Comparison of ENCODE assay signal across 13 mouse cellular contexts in the genomic region with DNA sequence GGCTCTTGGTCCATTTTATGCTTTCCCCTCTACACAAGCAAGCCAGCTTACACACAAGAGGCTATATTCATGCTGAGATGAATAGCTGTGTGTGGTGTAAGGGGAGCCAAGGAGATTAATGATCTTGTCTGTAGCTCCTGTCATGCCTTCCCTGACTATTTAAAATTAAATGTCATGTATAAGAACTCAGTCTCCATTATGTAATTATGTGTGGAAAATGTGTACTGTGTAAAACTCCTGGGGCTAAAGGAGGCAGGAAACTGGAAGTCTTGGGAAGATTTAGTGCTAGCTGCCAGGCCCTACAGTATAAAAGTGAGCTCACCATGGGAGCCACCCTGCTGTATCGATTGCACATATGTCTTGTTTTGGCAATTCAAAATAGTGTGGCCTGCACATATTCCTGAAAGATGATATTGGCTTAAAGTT.
A peak's percentile ranks its signal among the peaks of the same experiment; 100 is the strongest.
DNase-seq lines count a peak whose midpoint lies in the region; ATAC-seq lines count a peak whose summit lies in the region.
"Had no signal": no experiment of that assay in that cellular context is flagged by ENCODE, and none has a peak within 500 bp of the region (broad histone marks: within the 10 kb centered on the region; RNA-seq: fewer than 3 reads in every experiment).

No protein-coding gene starts in this region.

- no peak for DNase-seq in embryonic facial prominence, embryonic 11.5 days (ENCODE audit: low spot score)
- no peak for DNase-seq in embryonic facial prominence, embryonic 10.5 days (ENCODE audit: low spot score)
- DNase-seq in midbrain, embryonic 14.5 days: peak; percentile 14
- DNase-seq in midbrain, embryonic 10.5 days (ENCODE audit: low spot score): no peak
- DNase-seq in yolk sac, embryonic 10.5 days (ENCODE audit: low spot score): no peak
- DNase-seq in right cerebral cortex, postnatal 36 days (ENCODE audit: low spot score in 2 of 2): no peak
- DNase-seq: adrenal gland, postnatal 10 days; kidney, postnatal 10 days; lung, postnatal 10 days had no signal

- H3K36me3 ChIP-seq in embryonic facial prominence, embryonic 11.5 days (replicated peaks; ENCODE audit: control insufficient read depth, insufficient read depth, low read depth, low read length): no peaks in the 10 kb centered on the region
- no peaks in the 10 kb centered on the region for H3K36me3 ChIP-seq in embryonic facial prominence, embryonic 10.5 days (replicated peaks)
- H3K36me3 ChIP-seq in midbrain, embryonic 14.5 days (ENCODE audit: control insufficient read depth, insufficient read depth, low read length): no peaks in the 10 kb centered on the region
- H3K36me3 ChIP-seq in midbrain, embryonic 10.5 days: no peaks in the 10 kb centered on the region
- H3K36me3 ChIP-seq in limb, embryonic 12.5 days: no peaks in the 10 kb centered on the region
- H3K36me3 ChIP-seq in neural tube, embryonic 15.5 days: no peaks in the 10 kb centered on the region
- H3K36me3 ChIP-seq: forebrain, embryonic 12.5 days; liver, embryonic 12.5 days had no signal

- H3K4me3 ChIP-seq in embryonic facial prominence, embryonic 11.5 days (ENCODE audit: low read depth, low read length): no peak overlapping the region
- H3K4me3 ChIP-seq in embryonic facial prominence, embryonic 10.5 days: no peak overlapping the region
- H3K4me3 ChIP-seq in midbrain, embryonic 14.5 days (replicated peaks; ENCODE audit: low read depth, low read length): no peak overlapping the region
- no peak overlapping the region for H3K4me3 ChIP-seq in midbrain, embryonic 10.5 days
- no peak overlapping the region for H3K4me3 ChIP-seq in limb, embryonic 12.5 days (replicated peaks)
- no peak overlapping the region for H3K4me3 ChIP-seq in neural tube, embryonic 15.5 days (replicated peaks)
- H3K4me3 ChIP-seq: forebrain, embryonic 12.5 days; liver, embryonic 12.5 days had no signal

- H3K9ac ChIP-seq in embryonic facial prominence, embryonic 11.5 days (replicated peaks; ENCODE audit: low read length): no peak overlapping the region
- no peak overlapping the region for H3K9ac ChIP-seq in midbrain, embryonic 14.5 days (replicated peaks; ENCODE audit: low read length)
- no peak overlapping the region for H3K9ac ChIP-seq in limb, embryonic 12.5 days (replicated peaks)
- H3K9ac ChIP-seq in neural tube, embryonic 15.5 days (replicated peaks): no peak overlapping the region
- H3K9ac ChIP-seq: forebrain, embryonic 12.5 days; liver, embryonic 12.5 days had no signal

- no peaks in the 10 kb centered on the region for H3K27me3 ChIP-seq in embryonic facial prominence, embryonic 11.5 days (ENCODE audit: control insufficient read depth, insufficient read depth, low read length)
- no peaks in the 10 kb centered on the region for H3K27me3 ChIP-seq in embryonic facial prominence, embryonic 10.5 days (replicated peaks; ENCODE audit: low read depth, poor library complexity, severe bottlenecking)
- no peaks in the 10 kb centered on the region for H3K27me3 ChIP-seq in midbrain, embryonic 14.5 days (ENCODE audit: control insufficient read depth, insufficient read depth, low read length)
- no peaks in the 10 kb centered on the region for H3K27me3 ChIP-seq in midbrain, embryonic 10.5 days (ENCODE audit: low read depth, poor library complexity, severe bottlenecking)
- no peaks in the 10 kb centered on the region for H3K27me3 ChIP-seq in limb, embryonic 12.5 days
- no peaks in the 10 kb centered on the region for H3K27me3 ChIP-seq in neural tube, embryonic 15.5 days (replicated peaks)
- H3K27me3 ChIP-seq: forebrain, embryonic 12.5 days; liver, embryonic 12.5 days had no signal

- H3K4me1 ChIP-seq in embryonic facial prominence, embryonic 11.5 days (ENCODE audit: control insufficient read depth, insufficient read depth, low read length): no peaks in the 10 kb centered on the region
- peaks cover 6% of the 10 kb centered on the region; the same call in 1 of the 2 replicates for H3K4me1 ChIP-seq in embryonic facial prominence, embryonic 10.5 days
- H3K4me1 ChIP-seq in midbrain, embryonic 14.5 days (ENCODE audit: control insufficient read depth, insufficient read depth, low read length): peaks cover 4% of the 10 kb centered on the region; the same call in 1 of the 2 replicates
- H3K4me1 ChIP-seq in midbrain, embryonic 10.5 days: no peaks in the 10 kb centered on the region
- peaks cover 31% of the 10 kb centered on the region for H3K4me1 ChIP-seq in limb, embryonic 12.5 days (replicated peaks)
- peaks cover 17% of the 10 kb centered on the region for H3K4me1 ChIP-seq in neural tube, embryonic 15.5 days
- H3K4me1 ChIP-seq: liver, embryonic 12.5 days had no signal

- H3K27ac ChIP-seq in embryonic facial prominence, embryonic 11.5 days (replicated peaks; ENCODE audit: low read depth, low read length): no peak overlapping the region
- H3K27ac ChIP-seq in embryonic facial prominence, embryonic 10.5 days (replicated peaks): no peak overlapping the region
- H3K27ac ChIP-seq in midbrain, embryonic 14.5 days (replicated peaks; ENCODE audit: low read depth, low read length): no peak overlapping the region
- H3K27ac ChIP-seq in midbrain, embryonic 10.5 days (replicated peaks): no peak overlapping the region
- H3K27ac ChIP-seq in limb, embryonic 12.5 days: peak overlapping the region; percentile 75
- H3K27ac ChIP-seq in neural tube, embryonic 15.5 days (replicated peaks): no peak overlapping the region
- H3K27ac ChIP-seq: forebrain, embryonic 12.5 days; liver, embryonic 12.5 days had no signal

- H3K4me2 ChIP-seq in embryonic facial prominence, embryonic 11.5 days (ENCODE audit: low read depth, low read length): no peak overlapping the region
- H3K4me2 ChIP-seq in midbrain, embryonic 14.5 days (ENCODE audit: low read length): no peak overlapping the region
- H3K4me2 ChIP-seq in limb, embryonic 12.5 days: no peak overlapping the region
- no peak overlapping the region for H3K4me2 ChIP-seq in neural tube, embryonic 15.5 days
- H3K4me2 ChIP-seq: forebrain, embryonic 12.5 days; liver, embryonic 12.5 days had no signal

- no peaks in the 10 kb centered on the region for H3K9me3 ChIP-seq in embryonic facial prominence, embryonic 11.5 days (replicated peaks; ENCODE audit: control insufficient read depth, low read length)
- no peaks in the 10 kb centered on the region for H3K9me3 ChIP-seq in embryonic facial prominence, embryonic 10.5 days
- H3K9me3 ChIP-seq in midbrain, embryonic 14.5 days (ENCODE audit: control insufficient read depth, low read length): no peaks in the 10 kb centered on the region
- H3K9me3 ChIP-seq in midbrain, embryonic 10.5 days (replicated peaks): no peaks in the 10 kb centered on the region
- H3K9me3 ChIP-seq in limb, embryonic 12.5 days: no peaks in the 10 kb centered on the region
- H3K9me3 ChIP-seq in neural tube, embryonic 15.5 days (replicated peaks): no peaks in the 10 kb centered on the region
- H3K9me3 ChIP-seq: forebrain, embryonic 12.5 days; liver, embryonic 12.5 days had no signal

- 61% methylated on average over 1 of the region's 1 CpGs for WGBS in embryonic facial prominence, embryonic 11.5 days
- 86% methylated on average over 1 of the region's 1 CpGs for whole genome bisulfite sequencing in embryonic facial prominence, embryonic 10.5 days
- WGBS in midbrain, embryonic 14.5 days: 37% methylated on average over 1 of the region's 1 CpGs
- 93% methylated on average over 1 of the region's 1 CpGs for WGBS in midbrain, embryonic 10.5 days
- WGBS in limb, embryonic 12.5 days: 51% methylated on average over 1 of the region's 1 CpGs
- WGBS in neural tube, embryonic 15.5 days: 14% methylated on average over 1 of the region's 1 CpGs

- 0 out of 2 replicates have a peak, but pooled peaks have one; percentile 72 for ATAC-seq in embryonic facial prominence, embryonic 11.5 days (replicated peaks; ENCODE audit: insufficient number of reproducible peaks, low FRiP score, low TSS enrichment, low read depth)
- ATAC-seq in midbrain, embryonic 14.5 days (ENCODE audit: low FRiP score, low TSS enrichment): no peak
- ATAC-seq in limb, embryonic 12.5 days (ENCODE audit: insufficient number of reproducible peaks, insufficient read depth, low FRiP score, low TSS enrichment, low read depth): peak; percentile 52; the same call in 1 of the 2 replicates
- ATAC-seq in neural tube, embryonic 15.5 days (ENCODE audit: low FRiP score): peak; percentile 66
- ATAC-seq: liver, embryonic 12.5 days had no signal
